Comparison of ENCODE assay signal across 13 mouse cellular contexts in genomic region chr5:136038258-136039214, GRCm38 (mm10). TPM values are rescaled to one million over a fixed set of nuclear protein-coding genes. Genes with fewer than 3 reads are reported as not detected.
DNase-seq lines count a peak whose midpoint lies in the region; ATAC-seq lines count a peak whose summit lies in the region.
"Had no signal": no experiment of that assay in that cellular context is flagged by ENCODE, and none has a peak within 500 bp of the region (broad histone marks: within the 10 kb centered on the region; RNA-seq: fewer than 3 reads in every experiment).

Upk3b (plus strand) TSS chr5:136038496.

- WGBS in intestine, embryonic 16.5 days, result 42% methylated on average over 17 of the region's 17 CpGs
- WGBS in hindbrain, embryonic 13.5 days, result 90% methylated on average over 17 of the region's 17 CpGs

- DNase-seq in heart, adult 18-20 months, result peak in 1 of 2 experiments; percentile 45
- no peak for DNase-seq in heart, adult 9 months (ENCODE audit: low spot score in 2 of 2)
- DNase-seq in urinary bladder, adult 18-20 months (ENCODE audit: low spot score in 2 of 2), result peak; percentile 56 to 76
- DNase-seq in urinary bladder, postnatal 25 days (ENCODE audit: low spot score), result no peak
- peak; percentile 70 for DNase-seq in urinary bladder, postnatal 14 days (ENCODE audit: low spot score)
- DNase-seq: midbrain, embryonic 14.5 days had no signal

- H3K27me3 ChIP-seq in intestine, embryonic 16.5 days (replicated peaks; ENCODE audit: control insufficient read depth, insufficient read depth, low read length), result no peaks in the 10 kb centered on the region
- H3K27me3 ChIP-seq in hindbrain, embryonic 13.5 days, result no peaks in the 10 kb centered on the region
- H3K27me3 ChIP-seq: limb, embryonic 13.5 days; neural tube, embryonic 15.5 days had no signal

- H3K36me3 ChIP-seq in intestine, embryonic 16.5 days (ENCODE audit: control insufficient read depth, insufficient read depth, low read length), result no peaks in the 10 kb centered on the region
- no peaks in the 10 kb centered on the region for H3K36me3 ChIP-seq in hindbrain, embryonic 13.5 days
- H3K36me3 ChIP-seq: limb, embryonic 13.5 days; neural tube, embryonic 15.5 days had no signal

- peak within 1 kb of the TSS; percentile 37 for H3K4me3 ChIP-seq in intestine, embryonic 16.5 days (ENCODE audit: low read length)
- H3K4me3 ChIP-seq in hindbrain, embryonic 13.5 days, result no peak within 1 kb of the TSS
- H3K4me3 ChIP-seq: limb, embryonic 13.5 days; neural tube, embryonic 15.5 days had no signal

- H3K4me1 ChIP-seq in intestine, embryonic 16.5 days (ENCODE audit: control insufficient read depth, insufficient read depth, low read length), result peaks cover 13% of the 10 kb centered on the region; the same call in 1 of the 2 replicates
- H3K4me1 ChIP-seq in hindbrain, embryonic 13.5 days (replicated peaks), result no peaks in the 10 kb centered on the region
- H3K4me1 ChIP-seq: limb, embryonic 13.5 days; neural tube, embryonic 15.5 days had no signal

- peak within 1 kb of the TSS; percentile 90 for H3K27ac ChIP-seq in intestine, embryonic 16.5 days (ENCODE audit: low read length)
- H3K27ac ChIP-seq in hindbrain, embryonic 13.5 days, result no peak within 1 kb of the TSS
- H3K27ac ChIP-seq: limb, embryonic 13.5 days; neural tube, embryonic 15.5 days had no signal

- H3K4me2 ChIP-seq in intestine, embryonic 16.5 days (ENCODE audit: low read depth, low read length), result peak within 1 kb of the TSS; percentile 44
- no peak within 1 kb of the TSS for H3K4me2 ChIP-seq in hindbrain, embryonic 13.5 days
- H3K4me2 ChIP-seq: neural tube, embryonic 15.5 days had no signal

- H3K9ac ChIP-seq in intestine, embryonic 16.5 days (ENCODE audit: low read depth, low read length), result peak within 1 kb of the TSS; percentile 53
- H3K9ac ChIP-seq in hindbrain, embryonic 13.5 days, result no peak within 1 kb of the TSS
- H3K9ac ChIP-seq: limb, embryonic 13.5 days; neural tube, embryonic 15.5 days had no signal

- ATAC-seq in intestine, embryonic 16.5 days, result peak; percentile 89
- no peak for ATAC-seq in hindbrain, embryonic 13.5 days (ENCODE audit: low FRiP score)
- no peak for ATAC-seq in erythroblast, adult 5-6 weeks (replicated peaks; ENCODE audit: low FRiP score, poor library complexity, severe bottlenecking)

- H3K9me3 ChIP-seq in intestine, embryonic 16.5 days (ENCODE audit: control insufficient read depth, low read length), result no peaks in the 10 kb centered on the region
- H3K9me3 ChIP-seq in hindbrain, embryonic 13.5 days, result no peaks in the 10 kb centered on the region
- H3K9me3 ChIP-seq: limb, embryonic 13.5 days; neural tube, embryonic 15.5 days had no signal

RNA-seq across cellular contexts. Expression of gene Upk3b, which starts in this region (rescaled TPM):
- 10 to 100 TPM; 11.1 to 23.7 TPM for total RNA-seq in heart, adult 18-20 months (2021)
- 44.4 and 47.8 TPM in 2 replicates for polyA plus RNA-seq in intestine, embryonic 16.5 days (2015; fragmentation: Nextera tagmentation; extraction: Ambion mirVana)
- polyA plus RNA-seq in hindbrain, embryonic 13.5 days (2015; fragmentation: Nextera tagmentation; extraction: Ambion mirVana), result 0.04 and 0.09 TPM in 2 replicates
- not detected in 2 replicates for total RNA-seq in erythroblast, adult 5-6 weeks (2015; ENCODE audit: low replicate concordance)
- 0.14 TPM in 1 of 2 replicates, not detected in the other for total RNA-seq in erythroblast, adult 5-6 weeks (2017; ENCODE audit: low replicate concordance)
- total RNA-seq: gastrocnemius, adult 8-10 months had no signal
- polyA plus RNA-seq: forebrain, embryonic 11.5 days; midbrain, embryonic 14.5 days had no signal

Comparison
In these comparisons a context has a peak if more than half of its experiments do, and no peak if none do; other contexts are left out.
1. RNA of gene Upk3b (total RNA-seq): 11.1 to 23.7 TPM in heart, adult 18-20 months; 0.14 TPM in erythroblast, adult 5-6 weeks; every median in the first group is over 10 times any median in the second.
2. RNA of gene Upk3b (polyA plus RNA-seq): 44.4 to 47.8 TPM in intestine, embryonic 16.5 days; 0.04 to 0.09 TPM in hindbrain, embryonic 13.5 days; every median in the first group is over 10 times any median in the second.
3. DNase-seq: peak in urinary bladder, adult 18-20 months (2 of 2) and urinary bladder, postnatal 14 days (single experiment); none in heart, adult 9 months (0 of 2) and urinary bladder, postnatal 25 days (single experiment).